Mouse (Mus musculus) ES-Bruce4 (cell line): ENCODE measurements at regions not wholly inside any gene's neighbourhood (a gene's known extent, or its start where the extent isn't known, plus 50 kb on each side); places are given as distances from the start of the nearest gene placed in this dataset.

Experiments used
- CTCF ChIP-seq: IDR thresholded peaks from one replicate; pipeline ENCODE4 v1.8.1; 2011; ENCODE audit warnings: low read depth, low read length
- EP300 ChIP-seq: IDR thresholded peaks from 2 replicates; pipeline ENCODE4 v1.6.1; 2011; ENCODE audit warnings: low read depth, low read length; ENCODE audit not compliant: insufficient read depth
- POLR2A ChIP-seq: IDR thresholded peaks from one replicate; pipeline ENCODE4 v1.8.1; 2011; ENCODE audit warnings: low read length; ENCODE audit not compliant: insufficient read depth

GRCm38 (mm10) chr3:53756115-53756853 lies 88.6 kb upstream of the Gm10985 start:
- no peak for TF ChIP-seq POLR2A
- TF ChIP-seq CTCF = no peak
- no peak for TF ChIP-seq EP300
